Mouse (Mus musculus) limb, embryonic 13.5 days (tissue): ENCODE results near the gene Vmn1r155. TPM values are rescaled to one million over a fixed set of nuclear protein-coding genes. Genes with fewer than 3 reads are reported as not detected.
"Not testable (repeated sequence)": the region's sequence is repeated elsewhere in the genome, so short reads cannot be mapped to it uniquely, and the experiment has no call there.

Experiments
- ATAC-seq: fragments of 200-750 bp; cut with Nextera tagmentation; 2 replicates; pipeline ENCODE4 v1.8.0; 2017; ENCODE audit warnings: low read depth, moderate number of reproducible peaks, moderate TSS enrichment; ENCODE audit not compliant: low FRiP score
- H3K27ac ChIP-seq: fragments of 300-500 bp; sonication (generic); 2 replicates; pipeline ENCODE4 v1.5.1; 2015; ENCODE audit warnings: inconsistent platforms, mild to moderate bottlenecking, moderate library complexity
- H3K27me3 ChIP-seq: fragments of 300-500 bp; sonication (generic); 2 replicates; pipeline ENCODE4 v1.6.1; 2015; ENCODE audit warnings: mild to moderate bottlenecking, inconsistent platforms
- H3K36me3 ChIP-seq: fragments of 300-500 bp; sonication (generic); 2 replicates; pipeline ENCODE4 v1.6.1; 2015; ENCODE audit warnings: inconsistent platforms, mild to moderate bottlenecking, moderate library complexity
- H3K4me1 ChIP-seq: fragments of 300-500 bp; sonication (generic); 2 replicates; pipeline ENCODE4 v1.6.1; 2015; ENCODE audit warnings: inconsistent platforms
- H3K4me2 ChIP-seq: fragments of 300-500 bp; sonication (generic); replicated peaks from 2 replicates; pipeline ENCODE4 v1.6.1; 2015; ENCODE audit warnings: inconsistent platforms, mild to moderate bottlenecking, moderate library complexity
- H3K4me3 ChIP-seq: fragments of 300-500 bp; sonication (generic); 2 replicates; pipeline ENCODE4 v1.5.1; 2015; ENCODE audit warnings: moderate library complexity, mild to moderate bottlenecking, inconsistent platforms
- H3K9ac ChIP-seq: fragments of 300-500 bp; sonication (generic); 2 replicates; pipeline ENCODE4 v1.6.1; 2015; ENCODE audit warnings: mild to moderate bottlenecking, inconsistent platforms
- H3K9me3 ChIP-seq: fragments of 300-500 bp; sonication (generic); 2 replicates; pipeline ENCODE4 v1.6.1; 2016; ENCODE audit warnings: inconsistent platforms
- WGBS: fragments of 180-500 bp; shearing (Covaris S2); methylation state at CpG from one replicate; pipeline ENCODE4 v1.1.7; 2015; 5-methylcytosine and 5-hydroxymethylcytosine counted together
- polyA plus RNA-seq: library from polyadenylated mRNA; unstranded; fragments of >200 nt; fragmentation: Nextera tagmentation; extraction: Ambion mirVana; gene quantifications from 2 replicates; pipeline ENCODE4 v1.2.1, GENCODE M21; 2015

Vmn1r155 gene
- not detected in 2 replicates for polyA plus RNA-seq

- H3K9ac ChIP-seq, H3K27ac ChIP-seq, H3K9me3 ChIP-seq, H3K4me3 ChIP-seq, ATAC-seq, H3K36me3 ChIP-seq, H3K4me2 ChIP-seq, H3K27me3 ChIP-seq, H3K4me1 ChIP-seq: not testable (repeated sequence)
- no CpG with 5 or more reads among the region's 3 CpGs for WGBS
These were observed at the start of gene Vmn1r155 for GRCm38 (mm10) chr7:22657718-22658117. Vmn1r155 (plus strand) TSS chr7:22658018.

- not testable (repeated sequence) for ATAC-seq, H3K36me3 ChIP-seq, H3K4me2 ChIP-seq, H3K4me3 ChIP-seq, H3K9ac ChIP-seq, H3K9me3 ChIP-seq, H3K4me1 ChIP-seq, H3K27me3 ChIP-seq, H3K27ac ChIP-seq
- no CpG with 5 or more reads among the region's 2 CpGs for WGBS
These were observed 34.4 kb downstream of the Vmn1r155 start, which contains the start of gene Gm8693 for GRCm38 (mm10) chr7:22692217-22692616. Gm8693 (minus strand) TSS chr7:22692317.

Other genes with a start within 250 kb of the Vmn1r155 start
- not detected in 2 replicates for gene Vmn1r148, start 244.4 kb upstream of the Vmn1r155 start, polyA plus RNA-seq
- gene Vmn1r149, start 219.8 kb upstream of the Vmn1r155 start, polyA plus RNA-seq: not detected in 2 replicates
- not detected in 2 replicates for gene Gm10665, start 193.9 kb upstream of the Vmn1r155 start, polyA plus RNA-seq
- gene Vmn1r151, start 158.3 kb upstream of the Vmn1r155 start, polyA plus RNA-seq: not detected in 2 replicates
- gene Vmn1r152, start 135.1 kb upstream of the Vmn1r155 start, polyA plus RNA-seq: not detected in 2 replicates
- not detected in 2 replicates for gene Gm8677, start 123.1 kb upstream of the Vmn1r155 start, polyA plus RNA-seq
- gene Gm4201, start 92.7 kb upstream of the Vmn1r155 start, polyA plus RNA-seq: not detected in 2 replicates
- not detected in 2 replicates for gene Gm4565, start 69.9 kb upstream of the Vmn1r155 start, polyA plus RNA-seq
- not detected in 2 replicates for gene Gm8693, start 34.3 kb downstream of the Vmn1r155 start, polyA plus RNA-seq
- gene Gm4567, start 61.7 kb downstream of the Vmn1r155 start, polyA plus RNA-seq: not detected in 2 replicates
- not detected in 2 replicates for gene Vmn1r157, start 103.7 kb downstream of the Vmn1r155 start, polyA plus RNA-seq
- not detected in 2 replicates for gene Vmn1r158, start 132.8 kb downstream of the Vmn1r155 start, polyA plus RNA-seq
- gene Vmn1r159, start 185.6 kb downstream of the Vmn1r155 start, polyA plus RNA-seq: not detected in 2 replicates
- not detected in 2 replicates for gene Vmn1r160, start 213.2 kb downstream of the Vmn1r155 start, polyA plus RNA-seq